Mouse (Mus musculus) thymus, adult 2 months (tissue): ENCODE measurements around the gene Washc3. TPM values are rescaled to one million over a fixed set of nuclear protein-coding genes. Genes with fewer than 3 reads are reported as not detected.

Experiments used
- DNase-seq: peaks from one replicate; pipeline ENCODE4 v3.0.0; 2021
- H3K27ac ChIP-seq: fragments of 200-500 bp; 2 replicates; pipeline ENCODE4 v1.5.1; 2012; ENCODE audit warnings: low read length, control low read depth; ENCODE audit not compliant: control insufficient read depth, insufficient read depth
- H3K27me3 ChIP-seq: fragments of 200-500 bp; 2 replicates; pipeline ENCODE4 v1.6.1; 2012; ENCODE audit warnings: mild to moderate bottlenecking, low read length, moderate library complexity, mixed read lengths; ENCODE audit not compliant: control insufficient read depth, insufficient read depth
- H3K36me3 ChIP-seq: fragments of 200-500 bp; 2 replicates; pipeline ENCODE4 v1.6.1; 2012; ENCODE audit warnings: mild to moderate bottlenecking, low read length, moderate library complexity; ENCODE audit not compliant: control insufficient read depth, insufficient read depth
- H3K4me1 ChIP-seq: fragments of 200-500 bp; replicated peaks from 2 replicates; pipeline ENCODE4 v1.6.1; 2012; ENCODE audit warnings: low read length; ENCODE audit not compliant: control insufficient read depth, insufficient read depth
- H3K4me3 ChIP-seq: fragments of 200-500 bp; 2 replicates; pipeline ENCODE4 v1.5.1; 2012; ENCODE audit warnings: mild to moderate bottlenecking, low read length, control low read depth, moderate library complexity; ENCODE audit not compliant: control insufficient read depth, insufficient read depth
- CTCF ChIP-seq: fragments of 200-500 bp; IDR thresholded peaks from 2 replicates; pipeline ENCODE4 v1.5.1; 2012; ENCODE audit warnings: mild to moderate bottlenecking, control low read depth, low read length, moderate library complexity, borderline replicate concordance; ENCODE audit not compliant: control insufficient read depth, poor library complexity, insufficient read depth; ENCODE audit errors: extremely low read depth
- POLR2A ChIP-seq: fragments of 200-500 bp; IDR thresholded peaks from 2 replicates; pipeline ENCODE4 v1.6.1; 2012; ENCODE audit warnings: mild to moderate bottlenecking, low read length, control low read depth, moderate library complexity; ENCODE audit not compliant: control insufficient read depth, poor library complexity, insufficient read depth; ENCODE audit errors: extremely low read depth
- WGBS: fragments of 180-500 bp; shearing (Covaris S2); methylation state at CpG from one replicate; pipeline ENCODE4 v1.1.7; 2018; 5-methylcytosine and 5-hydroxymethylcytosine counted together
- polyA plus RNA-seq: library from polyadenylated mRNA; depleted of rRNA; stranded (reverse); fragments of >200 nt; gene quantifications from 2 replicates; pipeline ENCODE4 v1.2.3, GENCODE M21; 2012

Gene Washc3
- polyA plus RNA-seq, 1 experiment: 19.8 TPM

- DNase-seq: no peak
- H3K27ac ChIP-seq: no peak overlapping the region
Observed at GRCm38 (mm10) chr10:88225421-88225820, 24.5 kb downstream of the Washc3 start.

DNA sequence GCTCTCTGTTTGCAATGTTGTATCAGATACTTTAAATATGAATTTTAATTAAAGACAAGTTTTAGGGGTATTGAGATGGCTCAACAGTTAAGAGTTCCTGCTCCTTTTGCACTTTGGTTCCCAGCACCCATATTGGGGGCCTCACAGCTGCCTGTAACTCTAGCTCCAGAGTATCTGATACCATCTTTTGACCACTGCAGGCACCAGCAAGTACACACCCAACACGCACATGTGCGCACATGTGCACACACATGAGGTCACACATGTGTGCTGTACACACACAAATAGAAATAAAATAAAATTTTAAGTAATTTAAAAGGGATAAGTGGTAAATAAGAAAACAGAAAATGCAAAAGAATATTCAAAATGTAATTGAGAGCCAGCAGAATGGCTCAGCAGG lies 27.1 kb downstream of the Washc3 start:
- no peaks in the 10 kb centered on the region for H3K4me1 ChIP-seq
- peaks cover 9% of the 10 kb centered on the region for H3K36me3 ChIP-seq
- WGBS: 98% methylated on average over 2 of the region's 2 CpGs
- no peaks in the 10 kb centered on the region for H3K27me3 ChIP-seq
- no peak for DNase-seq
- no peak overlapping the region for H3K27ac ChIP-seq
- no peak overlapping the region for H3K4me3 ChIP-seq
- TF ChIP-seq CTCF: no peak
- no peak for TF ChIP-seq POLR2A

More at GRCm38 (mm10) chr10:88225421-88225820, 24.5 kb downstream of the Washc3 start:
- no peak overlapping the region for H3K4me3 ChIP-seq
- no peaks in the 10 kb centered on the region for H3K27me3 ChIP-seq
- no peaks in the 10 kb centered on the region for H3K4me1 ChIP-seq
- 92% methylated on average over 5 of the region's 5 CpGs for WGBS
- TF ChIP-seq CTCF: no peak
- no peak for TF ChIP-seq POLR2A
- H3K36me3 ChIP-seq: peaks cover 19% of the 10 kb centered on the region

DNA sequence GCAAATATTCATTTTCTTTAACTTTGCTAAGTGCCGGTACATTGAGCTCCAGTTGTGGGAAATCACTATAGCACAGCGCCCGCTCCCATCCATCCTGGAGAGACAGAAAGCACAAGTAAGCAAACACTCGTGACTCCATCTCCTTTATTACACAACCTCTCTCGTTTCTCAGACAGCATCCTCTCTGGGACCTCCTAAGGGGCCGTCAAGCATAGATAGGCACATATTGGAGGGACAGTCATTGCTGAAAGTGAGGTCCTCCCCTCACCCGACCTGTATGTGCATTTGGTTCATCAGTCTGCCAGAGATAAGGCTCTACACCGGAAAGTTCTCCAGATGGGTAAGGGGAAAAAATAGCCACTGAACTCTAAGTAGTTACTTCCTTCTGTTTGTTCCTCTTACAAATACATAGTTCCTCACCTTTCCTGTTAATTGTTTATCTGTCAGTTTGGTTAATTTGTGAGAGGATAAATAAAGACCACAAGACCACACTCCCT lies 27.7 kb downstream of the Washc3 start:
- Histone ChIP-seq H3K36me3 (peaks cover 12% of the 10 kb centered on the region), H3K4me1 (no peaks in the 10 kb centered on the region), H3K27me3 (no peaks in the 10 kb centered on the region), H3K27ac (no peak overlapping the region), H3K4me3 (no peak overlapping the region)
- 63% methylated on average over 8 of the region's 8 CpGs for WGBS
- TF ChIP-seq POLR2A: no peak
- TF ChIP-seq CTCF: no peak
- no peak for DNase-seq

DNA sequence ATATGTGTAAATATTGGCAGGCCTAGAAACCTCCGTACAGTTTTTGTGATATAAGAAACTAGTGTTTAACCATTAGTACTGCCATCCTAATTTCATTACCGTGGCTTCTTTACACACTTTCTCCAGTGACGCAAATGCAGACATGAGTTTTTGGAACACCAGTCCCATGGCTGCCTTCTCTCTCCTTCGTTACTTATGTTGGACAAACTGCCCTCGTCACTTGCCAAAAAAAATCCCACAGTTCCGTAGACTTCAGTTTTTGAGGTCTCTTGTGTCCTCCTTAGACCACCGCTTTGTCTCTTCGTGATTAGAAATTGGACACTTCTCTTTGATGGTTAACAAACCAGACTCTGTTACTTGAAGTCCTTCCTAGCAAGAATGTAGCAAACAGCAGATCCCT lies 30.8 kb downstream of the Washc3 start:
- no peak for TF ChIP-seq CTCF
- TF ChIP-seq POLR2A: no peak
- no peaks in the 10 kb centered on the region for H3K4me1 ChIP-seq
- DNase-seq: no peak
- no peak overlapping the region for H3K4me3 ChIP-seq
- WGBS: 92% methylated on average over 8 of the region's 8 CpGs
- no peaks in the 10 kb centered on the region for H3K27me3 ChIP-seq
- peaks cover 22% of the 10 kb centered on the region for H3K36me3 ChIP-seq
- H3K27ac ChIP-seq: no peak overlapping the region

- no peak for DNase-seq
- H3K36me3 ChIP-seq: peaks cover 22% of the 10 kb centered on the region
- H3K4me1 ChIP-seq: no peaks in the 10 kb centered on the region
- TF ChIP-seq POLR2A (no peak), CTCF (no peak)
- no peak overlapping the region for H3K27ac ChIP-seq
- H3K27me3 ChIP-seq: no peaks in the 10 kb centered on the region; the same call in 1 of the 2 replicates
- WGBS: 95% methylated on average over 2 of the region's 2 CpGs
- H3K4me3 ChIP-seq: no peak overlapping the region
Observed at GRCm38 (mm10) chr10:88232765-88233164, 31.9 kb downstream of the Washc3 start.

GRCm38 (mm10) chr10:88244681-88245080 lies 43.8 kb downstream of the Washc3 start:
- DNase-seq: no peak
- no peaks in the 10 kb centered on the region; the same call in 1 of the 2 replicates for H3K36me3 ChIP-seq

GRCm38 (mm10) chr10:88250300-88250699 lies 49.4 kb downstream of the Washc3 start:
- 51% methylated on average over 3 of the region's 3 CpGs for WGBS
- Histone ChIP-seq H3K36me3 (no peaks in the 10 kb centered on the region), H3K4me3 (no peak overlapping the region), H3K27ac (no peak overlapping the region), H3K27me3 (no peaks in the 10 kb centered on the region), H3K4me1 (no peaks in the 10 kb centered on the region)
- no peak for TF ChIP-seq POLR2A
- no peak for DNase-seq

More at GRCm38 (mm10) chr10:88244681-88245080, 43.8 kb downstream of the Washc3 start:
- no peak for TF ChIP-seq POLR2A
- TF ChIP-seq CTCF: no peak
- Histone ChIP-seq H3K27me3 (no peaks in the 10 kb centered on the region), H3K4me1 (no peaks in the 10 kb centered on the region), H3K4me3 (no peak overlapping the region), H3K27ac (no peak overlapping the region)
- 94% methylated on average over 13 of the region's 13 CpGs for WGBS
